Mouse (Mus musculus): ENCODE results near the gene Pcbp2.

The Pcbp2 gene

DNA sequence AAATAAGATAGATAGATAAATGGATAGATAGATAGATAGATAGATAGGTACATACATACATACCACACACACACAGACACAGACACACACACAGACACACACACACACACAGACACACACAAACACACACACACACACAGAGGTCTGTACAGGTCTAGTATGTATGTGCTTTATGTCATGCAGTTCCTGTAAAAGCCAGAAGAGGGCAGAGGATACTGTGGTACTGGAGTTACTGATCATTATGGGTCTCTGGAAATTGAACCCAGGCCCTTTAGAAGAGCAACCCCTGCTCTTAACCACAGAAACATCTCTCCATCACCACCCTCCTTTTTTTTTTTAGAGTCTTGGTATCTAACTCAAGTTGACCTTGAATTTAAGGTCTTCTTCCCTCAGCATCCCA is 6.7 kb upstream of the Pcbp2 start:
- no peak for DNase-seq (ENCODE audit: low read depth, low spot score)

GRCm38 (mm10) chr15:102468675-102469370 is 1.5 kb upstream of the Pcbp2 start:
- no peak for DNase-seq (ENCODE audit: low read depth, low spot score)

DNA sequence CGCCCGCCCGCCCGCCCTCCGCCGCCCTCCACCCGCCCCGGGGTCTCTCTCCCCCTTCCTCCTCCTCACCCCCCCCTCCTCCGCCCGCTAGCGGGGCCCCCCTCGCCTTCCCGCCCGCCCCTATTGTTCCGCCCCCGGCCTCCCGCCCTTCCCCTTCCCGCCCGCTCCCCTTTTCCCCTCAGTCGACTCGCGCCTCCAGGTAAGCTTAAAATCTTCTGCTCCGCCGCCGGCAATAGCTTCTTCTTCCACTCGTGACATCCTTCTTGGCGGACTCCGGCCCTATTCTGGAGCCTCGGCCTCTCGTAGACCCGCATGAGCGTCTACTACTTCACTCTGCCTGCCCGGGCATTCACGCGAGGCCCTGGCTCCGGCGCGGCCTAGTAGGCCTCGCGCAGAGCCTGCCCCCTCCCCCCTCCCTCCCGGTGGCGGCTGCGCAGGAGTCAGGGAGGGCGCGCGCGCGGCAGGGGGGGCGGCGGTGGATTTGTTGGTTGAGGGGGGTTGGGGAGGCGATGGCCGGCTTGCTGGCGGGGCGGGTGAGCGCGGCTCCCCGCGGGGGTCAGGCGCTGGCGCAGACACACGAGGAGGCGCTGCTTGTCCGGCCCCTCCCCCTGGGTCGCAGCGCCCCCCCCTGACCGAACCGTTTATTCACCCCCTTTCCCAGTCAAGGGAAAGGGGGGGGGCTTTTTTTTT is 411 bp downstream of the Pcbp2 start:
- DNase-seq (ENCODE audit: low read depth, low spot score), result peak; percentile 88

DNA sequence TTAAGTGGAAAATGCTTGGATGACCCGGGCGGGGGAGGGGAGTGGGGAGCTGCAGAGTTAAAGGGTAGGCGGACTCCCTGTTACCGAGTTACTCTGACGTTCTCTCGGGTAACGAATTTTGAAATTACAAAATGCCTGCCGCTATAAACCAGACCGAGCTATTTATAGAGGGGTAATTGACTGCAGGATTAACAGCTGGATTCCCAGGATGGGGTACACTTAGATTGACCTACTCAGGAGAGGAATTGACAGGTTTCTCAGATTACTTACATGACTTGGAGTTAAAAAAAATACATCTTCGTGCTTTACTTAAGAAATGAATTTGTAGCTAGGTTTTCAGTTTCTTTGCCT is 931 bp downstream of the Pcbp2 start:
- no peak for DNase-seq (ENCODE audit: low read depth, low spot score)

- no peak for DNase-seq (ENCODE audit: low read depth, low spot score)
Measured at GRCm38 (mm10) chr15:102471727-102472126, 1.4 kb downstream of the Pcbp2 start.

DNA sequence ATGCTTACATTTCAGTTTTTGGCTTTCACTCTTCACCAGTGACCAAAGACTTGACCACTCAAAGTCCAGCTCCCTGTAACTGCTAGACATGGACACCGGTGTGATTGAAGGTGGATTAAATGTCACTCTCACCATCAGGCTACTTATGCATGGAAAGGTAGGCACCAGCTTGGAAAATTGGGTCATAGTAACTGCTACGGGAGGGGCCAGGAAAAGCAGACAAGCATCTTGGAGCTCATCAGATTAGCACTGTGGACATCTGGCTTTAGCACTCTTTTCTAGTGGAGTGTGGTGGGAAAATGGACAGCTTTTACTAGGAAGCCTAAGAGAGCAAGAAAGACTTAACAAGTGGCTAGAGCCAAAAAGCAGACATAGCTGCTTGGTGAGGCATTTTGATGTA is 2.9 kb downstream of the Pcbp2 start:
- no peak for DNase-seq (ENCODE audit: low read depth, low spot score)

- no peak for DNase-seq (ENCODE audit: low read depth, low spot score)
Measured at GRCm38 (mm10) chr15:102474520-102474919, 4.2 kb downstream of the Pcbp2 start.

GRCm38 (mm10) chr15:102483136-102483535 is 12.8 kb downstream of the Pcbp2 start:
- peak; percentile 33 for DNase-seq (ENCODE audit: low read depth, low spot score)

DNA sequence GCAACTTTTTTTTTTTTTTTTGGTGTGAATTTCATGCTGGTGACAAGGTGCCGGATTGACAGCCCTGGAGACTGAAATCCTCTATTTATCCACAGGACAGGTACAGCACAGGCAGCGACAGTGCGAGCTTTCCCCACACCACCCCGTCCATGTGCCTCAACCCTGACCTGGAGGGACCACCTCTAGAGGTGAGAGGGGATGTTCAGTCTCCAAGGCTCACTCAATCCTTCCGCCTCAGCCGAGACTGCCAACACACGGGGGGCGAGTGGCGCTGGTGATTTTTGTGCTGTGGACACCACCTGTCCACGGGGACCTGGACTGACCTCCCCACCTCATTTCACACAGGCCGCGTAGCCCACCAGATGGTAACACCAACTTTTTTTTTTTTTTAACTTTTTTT is 15.5 kb downstream of the Pcbp2 start:
- no peak for DNase-seq (ENCODE audit: low read depth, low spot score)

DNA sequence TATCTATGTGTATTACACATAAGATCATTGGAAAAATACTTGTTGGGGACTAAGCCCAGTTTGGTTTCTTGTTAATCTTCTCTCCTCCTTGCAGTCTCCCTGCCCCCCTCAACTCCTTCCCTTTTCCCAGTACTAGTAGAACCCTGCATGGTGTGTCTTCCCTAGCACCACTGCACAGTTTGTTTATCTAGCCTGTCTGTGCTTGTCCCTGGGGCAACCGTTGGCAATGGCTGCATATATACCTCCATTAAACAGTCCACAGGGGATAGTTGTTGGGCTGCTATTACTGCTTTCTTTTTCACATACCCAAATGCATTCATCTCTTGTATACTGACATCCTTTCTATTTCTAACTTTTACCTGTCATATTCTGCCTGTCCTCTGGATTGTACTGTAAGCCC is 17.3 kb downstream of the Pcbp2 start:
- no peak for DNase-seq (ENCODE audit: low read depth, low spot score)

DNA sequence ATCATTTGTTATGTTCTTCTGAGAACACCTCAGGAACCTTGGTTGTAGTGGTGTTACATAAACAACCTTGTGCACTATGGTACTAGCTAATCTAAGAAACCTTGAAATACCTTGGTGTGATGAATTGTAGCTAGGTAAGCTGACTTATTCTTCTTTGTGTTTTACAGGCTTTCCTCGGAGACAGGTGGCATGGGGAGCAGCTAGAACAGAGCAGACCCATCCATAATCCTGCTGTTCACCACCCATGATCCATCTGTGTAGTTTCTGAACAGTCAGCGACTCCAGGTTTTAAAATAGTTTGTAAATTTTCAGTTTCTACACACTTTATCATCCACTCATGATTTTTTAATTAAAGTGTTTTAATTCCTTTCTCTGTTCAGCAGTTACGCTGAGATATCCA is 28.0 kb downstream of the Pcbp2 start:
- no peak for DNase-seq (ENCODE audit: low read depth, low spot score)

DNA sequence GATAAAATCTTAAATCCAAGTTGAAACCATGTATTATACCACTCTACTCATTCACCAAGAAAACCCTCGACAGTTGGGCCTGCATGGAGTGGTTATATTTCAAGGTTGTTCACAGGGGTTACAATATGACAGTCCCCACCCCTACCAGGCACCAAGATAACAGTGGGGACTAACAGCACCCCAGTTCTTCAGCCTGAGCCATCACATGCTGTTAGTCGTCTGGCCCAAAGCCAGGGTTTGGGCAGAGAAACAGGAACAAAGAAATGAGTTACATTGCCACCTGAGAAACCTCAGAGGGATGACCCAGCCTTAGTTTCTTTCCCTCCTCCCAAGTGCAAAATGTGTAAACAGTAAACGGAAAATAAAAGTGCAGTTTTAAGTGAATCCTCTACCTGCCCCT is 29.0 kb downstream of the Pcbp2 start:
- DNase-seq (ENCODE audit: low read depth, low spot score), result no peak

GRCm38 (mm10) chr15:102499851-102500250 is 29.5 kb downstream of the Pcbp2 start:
- DNase-seq (ENCODE audit: low read depth, low spot score), result no peak

GRCm38 (mm10) chr15:102500479-102500878 is 30.1 kb downstream of the Pcbp2 start:
- no peak for DNase-seq (ENCODE audit: low read depth, low spot score)

- DNase-seq (ENCODE audit: low read depth, low spot score), result no peak
Measured at GRCm38 (mm10) chr15:102501084-102501814, 30.9 kb downstream of the Pcbp2 start.

DNA sequence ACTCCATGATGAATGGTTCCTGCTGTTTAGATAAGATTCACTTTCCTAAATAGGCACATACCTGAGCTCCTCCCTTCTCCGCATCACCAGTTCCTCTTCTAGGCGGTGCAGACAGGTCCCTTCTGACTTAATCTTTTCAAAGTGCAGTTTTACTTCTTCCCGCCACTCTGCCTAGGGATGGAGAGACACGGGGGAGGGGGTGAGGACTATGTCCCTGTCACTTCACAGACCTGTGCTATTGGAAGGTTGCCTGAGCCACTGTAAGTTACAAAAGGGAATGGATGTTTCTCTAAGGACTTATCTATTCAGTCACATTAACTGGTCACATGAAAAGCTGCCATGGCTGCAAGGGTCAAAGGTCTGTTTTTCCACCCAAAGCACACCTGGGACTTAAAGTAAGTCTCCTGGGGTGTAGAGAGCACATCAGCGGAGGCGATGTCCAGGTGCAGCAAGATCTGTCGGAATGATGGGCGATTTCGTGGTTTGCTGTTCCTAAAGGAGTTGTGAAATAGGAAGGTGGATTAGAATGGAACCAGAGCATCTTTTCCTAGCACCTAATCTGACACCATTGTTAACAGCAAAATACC is 32.0 kb downstream of the Pcbp2 start:
- DNase-seq (ENCODE audit: low read depth, low spot score), result no peak

DNA sequence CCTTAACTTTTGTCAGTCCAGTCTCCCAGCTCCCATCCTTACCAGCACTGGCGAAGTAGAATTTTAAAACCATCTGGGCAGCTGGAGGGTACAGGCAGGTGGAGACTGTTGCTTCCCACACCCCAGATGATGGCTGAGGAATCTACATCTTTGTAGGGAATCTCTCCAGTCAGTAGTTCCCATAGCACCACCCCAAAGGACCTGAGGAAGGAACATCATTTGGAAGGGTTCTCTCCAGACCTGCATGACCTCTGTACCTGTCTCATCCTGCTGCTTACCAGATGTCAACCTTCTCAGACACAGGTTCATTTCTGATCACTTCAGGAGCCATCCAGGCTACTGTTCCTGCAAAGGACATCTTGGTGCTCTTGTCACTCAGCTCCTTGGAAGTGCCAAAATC is 33.1 kb downstream of the Pcbp2 start, which contains the start of gene Gm10337:
Gene Gm10337, plus strand, starts transcription at position 276 of the 400 bp plus-strand sequence.
- no peak for DNase-seq (ENCODE audit: low read depth, low spot score)

DNA sequence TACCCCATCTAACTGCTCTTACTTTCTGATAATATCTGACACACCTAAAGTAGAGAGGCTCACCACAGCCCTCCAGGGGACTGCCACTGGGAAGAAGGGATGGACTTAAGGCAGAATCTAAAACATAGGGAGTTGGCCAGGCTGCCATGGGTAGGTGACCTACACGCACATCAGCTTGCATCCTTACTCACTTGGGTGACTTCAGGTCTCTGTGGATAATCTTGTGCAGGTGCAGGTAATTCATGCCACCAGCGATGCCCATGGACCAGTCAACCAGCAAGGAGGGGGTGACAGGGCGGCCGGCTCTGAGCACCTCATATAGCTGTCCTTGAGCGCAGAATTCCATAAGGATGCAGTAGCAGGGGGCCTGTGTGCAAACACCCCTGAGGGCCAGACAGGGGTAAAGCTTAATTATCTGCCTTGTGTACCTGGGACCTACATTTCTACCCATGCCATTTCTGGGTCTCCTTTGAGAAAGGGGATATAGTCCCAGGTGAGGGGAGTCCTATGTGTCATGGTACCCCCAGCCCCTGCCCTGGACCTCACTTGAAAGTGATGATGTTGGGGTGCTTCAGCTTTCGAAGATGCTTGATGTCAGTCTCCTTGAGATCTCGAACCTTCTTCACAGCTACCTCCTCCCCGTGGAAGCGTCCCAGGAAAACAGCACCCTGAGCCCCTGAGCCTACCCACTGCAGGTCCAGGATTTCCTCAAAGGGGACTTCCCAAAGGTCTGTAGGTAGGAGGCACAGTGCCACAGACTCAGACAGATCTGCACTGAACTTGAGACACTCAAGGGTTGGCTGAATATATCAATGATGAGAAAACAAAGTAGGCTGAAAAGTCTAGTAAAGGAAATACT is 33.8 kb downstream of the Pcbp2 start:
- no peak for DNase-seq (ENCODE audit: low read depth, low spot score)

DNA sequence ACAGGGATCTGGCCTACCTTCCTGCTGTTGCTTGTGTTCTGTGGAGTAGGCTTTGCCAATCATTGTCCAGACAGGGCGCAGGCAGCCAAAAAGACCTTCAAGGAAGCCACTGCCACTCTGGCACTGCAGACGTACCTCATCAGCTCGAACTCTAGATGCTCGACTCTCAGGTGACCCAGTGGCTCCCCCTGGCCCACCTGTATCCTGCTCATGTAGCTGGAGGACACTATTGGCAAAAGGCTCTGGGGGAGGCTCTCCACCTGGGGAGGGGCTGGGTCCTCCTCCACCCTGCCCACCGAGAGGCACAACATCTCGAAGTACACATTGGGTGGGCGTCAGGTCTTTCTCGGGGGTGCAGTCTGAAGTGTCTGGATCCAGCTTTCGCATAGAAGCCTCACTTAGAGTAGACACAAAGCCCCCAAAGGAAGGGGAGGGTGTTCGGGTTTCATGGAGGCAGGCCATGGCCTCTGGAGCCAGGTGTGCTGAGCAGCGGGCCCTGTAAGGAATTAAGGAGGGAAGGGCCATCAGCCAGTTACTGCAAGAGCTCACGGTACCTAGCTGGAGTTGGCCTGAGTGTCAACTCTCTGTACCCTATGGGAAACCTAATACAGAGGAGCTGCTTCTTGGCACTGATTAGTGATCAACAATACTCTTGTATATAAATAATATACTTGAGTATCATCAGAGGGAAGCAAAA is 34.9 kb downstream of the Pcbp2 start:
- DNase-seq (ENCODE audit: low read depth, low spot score), result no peak

- no peak for DNase-seq (ENCODE audit: low read depth, low spot score)
Measured at GRCm38 (mm10) chr15:102505770-102506463, 35.6 kb downstream of the Pcbp2 start.

Measured in retina, postnatal 7 days (tissue).